Mouse (Mus musculus) ES-E14 (cell line): ENCODE data around the gene Cmss1. TPM values are rescaled to one million over a fixed set of nuclear protein-coding genes. Genes with fewer than 3 reads are reported as not detected.

Experiments used
- DNase-seq: peaks from one replicate; pipeline ENCODE4 v3.0.0-alpha.2; 2013; ENCODE audit warnings: low read depth, low spot score
- H3K27ac ChIP-seq: 2 replicates; pipeline ENCODE4 v1.5.1; 2012; ENCODE audit warnings: low read depth, mild to moderate bottlenecking, low read length, moderate library complexity, mixed read lengths; ENCODE audit not compliant: poor library complexity, insufficient read depth, severe bottlenecking
- H3K36me3 ChIP-seq: 2 replicates; pipeline ENCODE4 v1.6.1; 2012; ENCODE audit warnings: mild to moderate bottlenecking, low read length, moderate library complexity, mixed read lengths; ENCODE audit not compliant: control insufficient read depth, poor library complexity, insufficient read depth, severe bottlenecking
- H3K4me1 ChIP-seq, 2 experiments: fragments of 150-350 bp in 1 of 2; sonication (generic) in 1 of 2; 2 replicates each; pipeline ENCODE4 v1.6.1; 2012; ENCODE audit warnings: low read length in 2 of 2, mild to moderate bottlenecking in 1 of 2, mixed read lengths in 1 of 2; ENCODE audit not compliant: control insufficient read depth in 2 of 2, insufficient read depth in 2 of 2, poor library complexity in 1 of 2
- H3K4me3 ChIP-seq, 2 experiments: fragments of 150-350 bp in 1 of 2; sonication (generic) in 1 of 2; 2 replicates each; pipeline ENCODE4 v1.5.1; 2012; ENCODE audit warnings: low read length in 2 of 2, low read depth in 1 of 2, mild to moderate bottlenecking in 1 of 2, mixed read lengths in 1 of 2; ENCODE audit not compliant: insufficient read depth in 1 of 2, poor library complexity in 1 of 2, severe bottlenecking in 1 of 2
- H3K9ac ChIP-seq: 2 replicates; pipeline ENCODE4 v1.6.1; 2012; ENCODE audit warnings: low read depth, mild to moderate bottlenecking, low read length, mixed read lengths; ENCODE audit not compliant: poor library complexity, insufficient read depth, severe bottlenecking
- H3K9me3 ChIP-seq: fragments of 150-350 bp; sonication (generic); 2 replicates; pipeline ENCODE4 v1.6.1; 2012; ENCODE audit warnings: low read depth, mild to moderate bottlenecking, low read length; ENCODE audit not compliant: control insufficient read depth, insufficient read depth
- CHD2 ChIP-seq: IDR thresholded peaks from 2 replicates; pipeline ENCODE4 v1.6.1; 2014; ENCODE audit warnings: mild to moderate bottlenecking, low read depth, low read length, inconsistent platforms
- HCFC1 ChIP-seq: IDR thresholded peaks from 2 replicates; pipeline ENCODE4 v1.6.1; 2012; ENCODE audit warnings: low read length, inconsistent platforms, borderline replicate concordance; ENCODE audit not compliant: insufficient read depth
- MAFK ChIP-seq: IDR thresholded peaks from 2 replicates; pipeline ENCODE4 v1.6.1; 2014; ENCODE audit warnings: mild to moderate bottlenecking, low read depth, low read length, inconsistent platforms; ENCODE audit not compliant: insufficient read depth
- ZC3H11A ChIP-seq: IDR thresholded peaks from 2 replicates; pipeline ENCODE4 v1.6.1; 2012; ENCODE audit warnings: low read depth, mild to moderate bottlenecking, inconsistent platforms, low read length, borderline replicate concordance
- ZNF384 ChIP-seq: IDR thresholded peaks from 2 replicates; pipeline ENCODE4 v1.6.1; 2012; ENCODE audit warnings: low read depth, low read length, inconsistent platforms
- in situ Hi-C, 2 experiments: fragments of 600-800 bp; cut with MboI; formaldehyde crosslinking; loops; one replicate each; pipeline ENCODE4 v1.15.1; 2025; ENCODE audit warnings: low sequenced_read_pairs in 2 of 2, inconsistent platforms in 1 of 2; ENCODE audit not compliant: unreplicated experiment in 2 of 2
- total RNA-seq: library from RNA; depleted of rRNA; stranded (reverse); fragments of 300-350 nt; gene quantifications from 2 replicates; pipeline ENCODE4 v1.2.3, GENCODE M21; 2012

The Cmss1 gene
- total RNA-seq, 1 experiment: 58.7 TPM

DNA sequence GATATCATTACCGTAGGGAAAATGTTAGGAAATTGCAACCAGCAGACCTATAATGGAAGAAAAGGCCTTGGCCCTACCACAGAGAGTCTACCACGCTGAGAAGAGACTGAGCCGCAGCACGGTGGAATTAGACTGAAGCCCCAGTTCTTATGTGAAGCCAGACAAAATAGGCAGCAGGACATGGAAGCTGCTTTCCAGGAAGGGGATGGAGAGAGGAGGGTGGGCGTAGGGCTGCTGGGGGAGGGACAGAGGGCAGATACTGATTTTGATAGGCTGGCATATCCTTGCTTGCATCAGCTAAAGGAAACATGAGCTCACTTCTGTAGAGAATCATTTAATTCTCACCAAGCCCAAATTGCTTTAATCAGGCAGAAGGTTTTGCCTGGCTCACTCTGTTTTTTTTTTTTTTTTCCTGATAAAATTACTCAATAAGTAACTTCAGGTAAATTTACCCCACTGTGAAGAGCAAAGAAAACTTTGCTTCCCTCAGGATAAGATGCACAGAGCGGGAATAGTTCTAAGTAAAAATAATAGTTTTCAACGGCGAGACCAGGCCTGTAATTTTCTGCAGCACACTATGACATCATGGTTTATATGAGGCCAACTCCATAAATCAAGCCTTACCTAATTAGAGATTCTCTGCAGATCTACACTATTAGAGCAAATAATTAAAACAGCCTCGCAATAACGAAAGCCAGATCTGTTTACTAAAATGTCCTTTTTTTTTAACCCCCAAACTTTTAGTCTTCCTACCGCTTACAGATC, 169.0 kb downstream of the Cmss1 start:
- in situ Hi-C loops: no loop called here
- Histone ChIP-seq H3K4me3 (no peak overlapping the region), H3K27ac (no peak overlapping the region), H3K9me3 (no peaks in the 10 kb centered on the region), H3K36me3 (no peaks in the 10 kb centered on the region), H3K9ac (no peak overlapping the region), H3K4me1 (peaks cover 1 to 4% of the 10 kb centered on the region in 2 experiments; a peak in 2 of 4 replicates)
- DNase-seq: no peak
- TF ChIP-seq MAFK (no peak), CHD2 (no peak), HCFC1 (no peak), ZC3H11A (no peak), ZNF384 (no peak)

DNA sequence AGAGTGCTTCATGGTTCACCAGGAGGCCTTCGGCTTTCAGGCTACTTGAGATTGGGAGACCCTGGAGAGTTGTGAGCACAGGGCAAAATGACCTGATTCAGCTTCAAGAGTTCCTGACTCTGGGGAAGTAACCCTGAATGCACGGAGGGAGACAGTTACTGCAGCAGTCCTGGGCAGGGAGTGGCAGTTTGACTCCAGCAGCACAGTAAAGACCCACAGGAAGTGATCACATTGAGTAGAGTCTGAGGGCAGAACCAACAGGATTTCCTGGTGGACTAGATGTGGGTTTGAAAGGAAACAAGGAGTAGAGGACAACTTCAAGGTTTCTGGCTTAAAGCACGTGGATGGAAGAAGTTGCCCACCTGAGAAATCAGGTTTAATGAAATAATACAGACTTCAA, 172.0 kb downstream of the Cmss1 start:
- in situ Hi-C loops: no loop called here
- H3K9me3 ChIP-seq: no peaks in the 10 kb centered on the region
- no peak overlapping the region for H3K4me3 ChIP-seq
- peaks cover 1 to 4% of the 10 kb centered on the region in 2 experiments; a peak in 2 of 4 replicates for H3K4me1 ChIP-seq
- no peaks in the 10 kb centered on the region for H3K36me3 ChIP-seq
- no peak overlapping the region for H3K9ac ChIP-seq
- no peak overlapping the region for H3K27ac ChIP-seq
- TF ChIP-seq MAFK (no peak), CHD2 (no peak), HCFC1 (no peak), ZNF384 (no peak), ZC3H11A (no peak)
- DNase-seq: no peak

- Histone ChIP-seq H3K9me3 (no peaks in the 10 kb centered on the region), H3K27ac (no peak overlapping the region), H3K9ac (no peak overlapping the region), H3K36me3 (no peaks in the 10 kb centered on the region), H3K4me3 (no peak overlapping the region), H3K4me1 (peaks cover 1 to 4% of the 10 kb centered on the region in 2 experiments; a peak in 2 of 4 replicates)
- DNase-seq: no peak
- TF ChIP-seq MAFK: no peak
- no peak for TF ChIP-seq HCFC1
- in situ Hi-C loops: no loop called here
These were observed 173.0 kb downstream of the Cmss1 start for GRCm38 (mm10) chr16:57433671-57434070.

- in situ Hi-C loops: no loop called here
- no peaks in the 10 kb centered on the region for H3K36me3 ChIP-seq
- peaks cover 1 to 4% of the 10 kb centered on the region in 2 experiments; a peak in 2 of 4 replicates for H3K4me1 ChIP-seq
- DNase-seq: no peak
- no peak for TF ChIP-seq ZC3H11A
- no peak for TF ChIP-seq ZNF384
- no peak for TF ChIP-seq MAFK
- no peak for TF ChIP-seq HCFC1
- TF ChIP-seq CHD2: no peak
- no peaks in the 10 kb centered on the region for H3K9me3 ChIP-seq
- no peak overlapping the region for H3K9ac ChIP-seq
- H3K4me3 ChIP-seq: no peak overlapping the region
- no peak overlapping the region for H3K27ac ChIP-seq
These were observed 173.5 kb downstream of the Cmss1 start for GRCm38 (mm10) chr16:57433173-57433572.

DNA sequence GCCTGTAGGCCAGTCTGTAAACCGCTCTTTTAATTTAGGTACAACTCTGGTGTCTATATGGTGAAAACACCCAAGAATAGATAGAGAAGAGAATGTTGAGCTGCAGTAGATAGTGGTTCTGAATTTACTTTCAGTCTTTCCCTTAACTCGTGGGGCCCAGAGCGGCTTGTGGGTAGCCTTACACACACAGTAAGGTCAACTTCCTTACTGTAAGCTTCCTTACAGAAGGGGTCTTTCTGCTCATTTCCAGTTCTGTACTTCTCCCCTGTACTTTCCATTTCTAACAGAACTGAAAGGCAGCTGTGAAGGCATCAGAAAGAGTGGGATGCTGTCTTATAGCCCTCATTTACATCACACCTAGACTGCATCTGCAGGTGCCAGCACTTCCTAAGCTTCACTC, 175.4 kb downstream of the Cmss1 start:
- Histone ChIP-seq H3K36me3 (no peaks in the 10 kb centered on the region), H3K27ac (no peak overlapping the region), H3K4me1 (peaks cover 0 to 4% of the 10 kb centered on the region in 2 experiments; a peak in 2 of 4 replicates), H3K9me3 (no peaks in the 10 kb centered on the region), H3K4me3 (no peak overlapping the region), H3K9ac (no peak overlapping the region)
- TF ChIP-seq ZC3H11A (no peak), HCFC1 (no peak), CHD2 (no peak), MAFK (no peak), ZNF384 (no peak)
- DNase-seq: no peak
- in situ Hi-C loops: no loop called here
